Mouse (Mus musculus): ENCODE measurements around the gene Chrna5.

GRCm38 (mm10) chr9:55025534-55026274 lies 45.0 kb downstream of the Chrna5 start:
- no peak for TF ChIP-seq EP300 (IDR thresholded peaks at IDR 0.05; ENCODE audit: low read length)
- TF ChIP-seq USF2 (conservative IDR thresholded peaks at IDR 0.05; ENCODE audit: low read depth, low read length), result no peak
- no peak for TF ChIP-seq CTCF (conservative IDR thresholded peaks at IDR 0.05 in 1 of 2, IDR thresholded peaks at IDR 0.05 in 1 of 2; ENCODE audit: low read depth in 2 of 2, low read length in 2 of 2)
- no peak for TF ChIP-seq MAFK (IDR thresholded peaks at IDR 0.05; ENCODE audit: insufficient replicate concordance, low read length)
- TF ChIP-seq MAX (IDR thresholded peaks at IDR 0.05; ENCODE audit: low read length), result no peak
- no peak for TF ChIP-seq POLR2AphosphoS2 (IDR thresholded peaks at IDR 0.05; ENCODE audit: low read depth, low read length)
- TF ChIP-seq BHLHE40 (IDR thresholded peaks at IDR 0.05; ENCODE audit: low read depth, low read length), result no peak
- TF ChIP-seq ELF1 (IDR thresholded peaks at IDR 0.05; ENCODE audit: low read depth, low read length), result no peak
- no peak for TF ChIP-seq ZKSCAN1 (IDR thresholded peaks at IDR 0.05; ENCODE audit: borderline replicate concordance, low read depth, low read length)
